ENCODE assay signal across 7 mouse cellular contexts in the genomic region with DNA sequence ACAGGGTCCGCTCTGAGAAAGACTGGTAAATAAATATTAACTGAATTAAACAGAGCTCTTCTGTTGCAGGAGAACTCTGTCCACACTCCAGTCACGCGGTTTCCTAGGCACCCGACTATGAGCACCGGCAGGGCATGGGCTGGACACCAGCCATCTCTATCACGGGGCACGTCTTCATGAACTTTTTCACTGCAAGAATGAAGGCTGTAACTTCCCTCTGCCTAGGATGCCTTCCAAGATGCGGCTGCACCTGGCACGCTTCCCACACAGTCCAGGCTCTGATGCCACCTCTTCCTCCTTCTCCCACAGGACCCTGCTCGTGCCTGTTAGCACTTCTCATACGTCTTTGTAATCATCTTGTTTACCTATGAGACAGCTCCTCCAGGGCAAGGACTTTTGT. TPM values are rescaled to one million over a fixed set of nuclear protein-coding genes. Genes with fewer than 3 reads are reported as not detected.
DNase-seq lines count a peak whose midpoint lies in the region; ATAC-seq and TF ChIP-seq lines count a peak whose summit lies in the region.

No protein-coding gene starts in this region.

- no peak overlapping the region for H3K27ac ChIP-seq in midbrain, embryonic 14.5 days (replicated peaks; ENCODE audit: low read depth, low read length)
- H3K27ac ChIP-seq in midbrain, embryonic 10.5 days (replicated peaks): no peak overlapping the region
- H3K27ac ChIP-seq in stomach, embryonic 15.5 days: peak overlapping the region; percentile 13

- H3K27me3 ChIP-seq in midbrain, embryonic 14.5 days (ENCODE audit: control insufficient read depth, insufficient read depth, low read length): no peaks in the 10 kb centered on the region
- no peaks in the 10 kb centered on the region for H3K27me3 ChIP-seq in midbrain, embryonic 10.5 days (ENCODE audit: low read depth, poor library complexity, severe bottlenecking)
- no peaks in the 10 kb centered on the region for H3K27me3 ChIP-seq in stomach, embryonic 15.5 days (replicated peaks)

- no peak for TF ChIP-seq POLR2A in lung, adult 2 months (IDR thresholded peaks at IDR 0.05; ENCODE audit: borderline replicate concordance, extremely low read depth, low read depth, low read length)

- peak; percentile 55 for DNase-seq in midbrain, embryonic 14.5 days
- DNase-seq in midbrain, embryonic 10.5 days (ENCODE audit: low spot score): no peak
- DNase-seq in cerebellum, postnatal 25 days: peak; percentile 60 to 73
- peak; percentile 60 to 66 for DNase-seq in heart, postnatal 14 days
- peak; percentile 58 for DNase-seq in lung, adult 2 months
- DNase-seq in thymus, postnatal 25 days: no peak

- no peak for ATAC-seq in midbrain, embryonic 14.5 days (ENCODE audit: low FRiP score, low TSS enrichment)
- no peak for ATAC-seq in stomach, embryonic 15.5 days (ENCODE audit: insufficient read depth, low FRiP score, low read depth)

- no peaks in the 10 kb centered on the region; the same call in 1 of the 2 replicates for H3K36me3 ChIP-seq in midbrain, embryonic 14.5 days (ENCODE audit: control insufficient read depth, insufficient read depth, low read length)
- H3K36me3 ChIP-seq in midbrain, embryonic 10.5 days: no peaks in the 10 kb centered on the region
- H3K36me3 ChIP-seq in stomach, embryonic 15.5 days: no peaks in the 10 kb centered on the region

- no peak overlapping the region for H3K4me3 ChIP-seq in midbrain, embryonic 14.5 days (replicated peaks; ENCODE audit: low read depth, low read length)
- H3K4me3 ChIP-seq in midbrain, embryonic 10.5 days: no peak overlapping the region
- peak overlapping the region; percentile 49 for H3K4me3 ChIP-seq in lung, adult 2 months (replicated peaks; ENCODE audit: extremely low read depth, low read depth, low read length)
- no peak overlapping the region for H3K4me3 ChIP-seq in stomach, embryonic 15.5 days (replicated peaks)

- peaks cover 28% of the 10 kb centered on the region for H3K4me1 ChIP-seq in midbrain, embryonic 14.5 days (ENCODE audit: control insufficient read depth, insufficient read depth, low read length)
- peaks cover 26% of the 10 kb centered on the region for H3K4me1 ChIP-seq in midbrain, embryonic 10.5 days
- H3K4me1 ChIP-seq in lung, adult 2 months (ENCODE audit: control insufficient read depth, insufficient read depth, low read length): peaks cover 43% of the 10 kb centered on the region
- H3K4me1 ChIP-seq in stomach, embryonic 15.5 days: peaks cover 32% of the 10 kb centered on the region

- intact Hi-C loops in heart, postnatal 14 days (cut with DNase I): loop anchor here (5.0 kb wide), 1 partner anchor 50 kb away; no protein-coding TSS in a partner anchor

- no peak overlapping the region for H3K9ac ChIP-seq in midbrain, embryonic 14.5 days (replicated peaks; ENCODE audit: low read length)
- no peak overlapping the region for H3K9ac ChIP-seq in stomach, embryonic 15.5 days

- H3K9me3 ChIP-seq in midbrain, embryonic 14.5 days (ENCODE audit: control insufficient read depth, low read length): 0 out of 2 replicates have a peak, but pooled peaks cover 3% of the 10 kb centered on the region
- H3K9me3 ChIP-seq in midbrain, embryonic 10.5 days (replicated peaks): no peaks in the 10 kb centered on the region
- no peaks in the 10 kb centered on the region for H3K9me3 ChIP-seq in stomach, embryonic 15.5 days

- no peak for TF ChIP-seq CTCF in lung, adult 2 months (IDR thresholded peaks at IDR 0.05; ENCODE audit: insufficient read depth, low read length)

- H3K4me2 ChIP-seq in midbrain, embryonic 14.5 days (ENCODE audit: low read length): no peak overlapping the region
- H3K4me2 ChIP-seq in stomach, embryonic 15.5 days: peak overlapping the region; percentile 9; the same call in 1 of the 2 replicates

- 71% methylated on average over 11 of the region's 11 CpGs for WGBS in midbrain, embryonic 14.5 days
- 90% methylated on average over 11 of the region's 11 CpGs for WGBS in midbrain, embryonic 10.5 days
- WGBS in lung, adult 2 months: 13% methylated on average over 11 of the region's 11 CpGs
- 38% methylated on average over 11 of the region's 11 CpGs for WGBS in stomach, embryonic 15.5 days

RNA-seq across cellular contexts. Expression of a gene that starts 26.0 kb away (rescaled TPM):
- polyA plus RNA-seq in midbrain, embryonic 14.5 days (2014; fragmentation: Nextera tagmentation; extraction: Ambion mirVana): 60.6 and 87.9 TPM in 2 replicates
- polyA plus RNA-seq in midbrain, embryonic 10.5 days (2016; fragmentation: Nextera tagmentation; extraction: Ambion mirVana): 47.9 and 62.2 TPM in 2 replicates
- 100 to 1,000 TPM; 523 to 539 TPM for total RNA-seq in heart, postnatal 14 days (2021)
- polyA plus RNA-seq in lung, adult 2 months (2012; rRNA removed): 26.4 and 43.4 TPM in 2 replicates
- polyA plus RNA-seq in stomach, embryonic 15.5 days (2015; fragmentation: Nextera tagmentation; extraction: Ambion mirVana): 78.2 and 81.0 TPM in 2 replicates

Comparison
In these comparisons a context has a peak if more than half of its experiments do, and no peak if none do; other contexts are left out.
1. DNase-seq: peak in midbrain, embryonic 14.5 days (single experiment), cerebellum, postnatal 25 days (2 of 2), heart, postnatal 14 days (2 of 2) and lung, adult 2 months (single experiment); none in midbrain, embryonic 10.5 days (single experiment) and thymus, postnatal 25 days (single experiment).